Mouse (Mus musculus) cerebellum, adult 2 months (tissue): ENCODE measurements around the gene Wdr35.

Experiments used
- CTCF ChIP-seq: fragments of 200-500 bp; IDR thresholded peaks from 2 replicates; pipeline ENCODE4 v1.5.1; 2011; ENCODE audit warnings: low read depth, mild to moderate bottlenecking, control low read depth, low read length, moderate library complexity, borderline replicate concordance; ENCODE audit not compliant: insufficient read depth
- POLR2A ChIP-seq: fragments of 200-500 bp; IDR thresholded peaks from 2 replicates; pipeline ENCODE4 v1.6.1; 2011; ENCODE audit warnings: low read length, control low read depth, borderline replicate concordance; ENCODE audit not compliant: insufficient read depth

- TF ChIP-seq POLR2A (no peak), CTCF (no peak)
Measured at GRCm38 (mm10) chr12:9031166-9031565, 57.5 kb downstream of the Wdr35 start.
